Mouse (Mus musculus): ENCODE measurements around the gene Vkorc1l1. TPM values are rescaled to one million over a fixed set of nuclear protein-coding genes. Genes with fewer than 3 reads are reported as not detected.
"Not testable (repeated sequence)": the region's sequence is repeated elsewhere in the genome, so short reads cannot be mapped to it uniquely, and the experiment has no call there.

The Vkorc1l1 gene
- total and polyA plus RNA-seq, 2 experiments from 2014 or later = 22.0 to 52.8 TPM

DNA sequence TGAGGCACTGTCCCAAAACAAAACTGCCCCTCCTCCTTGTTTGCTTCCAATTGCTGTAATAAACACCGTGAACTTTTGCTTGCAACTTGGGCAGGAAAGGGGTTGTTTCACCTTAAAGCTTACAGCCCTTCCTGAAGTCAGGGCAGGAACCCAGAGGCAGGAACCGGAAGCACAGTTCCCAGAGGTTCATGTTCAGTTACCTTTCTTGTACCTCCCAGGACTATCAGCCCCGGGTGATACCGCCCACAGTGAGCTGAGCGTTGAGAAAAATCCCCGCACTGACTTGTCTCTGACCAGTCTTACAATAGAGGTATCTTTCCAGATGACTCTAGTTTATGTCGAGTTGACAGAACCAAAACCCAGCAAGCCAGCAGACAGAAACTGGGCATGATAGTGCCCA lies 32.2 kb upstream of the Vkorc1l1 start:
- no peaks in the 10 kb centered on the region for H3K9me3 ChIP-seq (ENCODE audit: low read length)
- no peak overlapping the region for H3K4me2 ChIP-seq (ENCODE audit: low read depth)
- H3K9ac ChIP-seq = no peak overlapping the region
- H3K36me3 ChIP-seq (ENCODE audit: insufficient read depth) = no peaks in the 10 kb centered on the region
- WGBS = 82% methylated on average over 7 of the region's 7 CpGs
- H3K27ac ChIP-seq (ENCODE audit: low read depth, low read length) = no peak overlapping the region
- DNase-seq (no peak), ATAC-seq (no peak)
- TF ChIP-seq CTCF (IDR thresholded peaks at IDR 0.05; ENCODE audit: low read depth) = no peak
- H3K4me3 ChIP-seq (ENCODE audit: low read depth, low read length) = no peak overlapping the region
- H3K4me1 ChIP-seq (ENCODE audit: insufficient read depth) = no peaks in the 10 kb centered on the region
- H3K27me3 ChIP-seq (ENCODE audit: insufficient read depth, low read length) = no peaks in the 10 kb centered on the region

DNA sequence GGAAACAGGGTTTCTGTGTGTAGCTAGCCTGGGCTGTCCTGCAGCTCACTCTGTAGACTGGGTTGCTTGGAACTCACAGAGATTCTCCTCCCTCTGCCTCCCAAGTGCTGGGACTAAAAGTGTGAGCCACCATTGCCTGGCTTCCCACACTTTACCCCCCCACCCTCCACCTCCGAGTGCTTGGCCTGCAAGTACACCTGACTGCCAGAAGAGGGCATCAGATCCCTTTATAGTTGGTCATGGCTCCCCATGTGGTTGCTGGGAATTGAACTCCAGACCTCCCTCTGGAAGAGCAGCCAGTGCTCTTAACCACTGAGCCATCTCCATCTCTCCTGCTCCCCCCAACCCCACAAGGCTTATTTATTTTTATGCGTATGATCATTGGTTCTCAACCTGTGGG lies 27.7 kb upstream of the Vkorc1l1 start:
- no peak for DNase-seq
- Histone ChIP-seq H3K27ac (ENCODE audit: low read depth, low read length) (no peak overlapping the region), H3K36me3 (ENCODE audit: insufficient read depth) (no peaks in the 10 kb centered on the region), H3K9ac (no peak overlapping the region), H3K4me3 (ENCODE audit: low read depth, low read length) (no peak overlapping the region), H3K9me3 (ENCODE audit: low read length) (no peaks in the 10 kb centered on the region), H3K4me1 (ENCODE audit: insufficient read depth) (no peaks in the 10 kb centered on the region), H3K4me2 (ENCODE audit: low read depth) (no peak overlapping the region), H3K27me3 (ENCODE audit: insufficient read depth, low read length) (no peaks in the 10 kb centered on the region)
- 29% methylated on average over 2 of the region's 2 CpGs for WGBS
- peak; percentile 49 for TF ChIP-seq CTCF (IDR thresholded peaks at IDR 0.05; ENCODE audit: low read depth)
- no peak for ATAC-seq

DNA sequence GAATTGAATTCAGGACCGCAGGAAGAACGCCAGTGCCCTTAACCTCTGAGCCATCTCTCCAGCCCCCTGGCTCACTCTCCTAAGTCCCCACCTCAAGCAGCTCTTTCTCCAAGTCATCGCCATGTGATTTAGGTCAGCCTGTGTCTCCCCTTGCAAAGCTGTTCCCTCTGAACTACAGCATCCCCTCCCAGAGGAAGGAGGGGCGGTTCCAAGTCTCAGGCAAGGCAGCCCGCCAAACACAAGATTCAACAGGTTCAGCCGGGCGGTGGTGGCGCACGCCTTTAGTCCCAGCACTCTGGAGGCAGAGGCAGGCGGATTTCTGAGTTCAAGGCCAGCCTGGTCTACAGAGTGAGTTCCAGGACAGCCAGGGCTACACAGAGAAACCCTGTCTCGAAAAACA lies 26.3 kb upstream of the Vkorc1l1 start:
- WGBS = 90% methylated on average over 11 of the region's 11 CpGs
- not testable (repeated sequence) for DNase-seq; H3K4me1 ChIP-seq (ENCODE audit: insufficient read depth); H3K27me3 ChIP-seq (ENCODE audit: insufficient read depth, low read length); H3K36me3 ChIP-seq (ENCODE audit: insufficient read depth); H3K9ac ChIP-seq; ATAC-seq; H3K27ac ChIP-seq (ENCODE audit: low read depth, low read length); H3K9me3 ChIP-seq (ENCODE audit: low read length); H3K4me3 ChIP-seq (ENCODE audit: low read depth, low read length); H3K4me2 ChIP-seq (ENCODE audit: low read depth)

DNA sequence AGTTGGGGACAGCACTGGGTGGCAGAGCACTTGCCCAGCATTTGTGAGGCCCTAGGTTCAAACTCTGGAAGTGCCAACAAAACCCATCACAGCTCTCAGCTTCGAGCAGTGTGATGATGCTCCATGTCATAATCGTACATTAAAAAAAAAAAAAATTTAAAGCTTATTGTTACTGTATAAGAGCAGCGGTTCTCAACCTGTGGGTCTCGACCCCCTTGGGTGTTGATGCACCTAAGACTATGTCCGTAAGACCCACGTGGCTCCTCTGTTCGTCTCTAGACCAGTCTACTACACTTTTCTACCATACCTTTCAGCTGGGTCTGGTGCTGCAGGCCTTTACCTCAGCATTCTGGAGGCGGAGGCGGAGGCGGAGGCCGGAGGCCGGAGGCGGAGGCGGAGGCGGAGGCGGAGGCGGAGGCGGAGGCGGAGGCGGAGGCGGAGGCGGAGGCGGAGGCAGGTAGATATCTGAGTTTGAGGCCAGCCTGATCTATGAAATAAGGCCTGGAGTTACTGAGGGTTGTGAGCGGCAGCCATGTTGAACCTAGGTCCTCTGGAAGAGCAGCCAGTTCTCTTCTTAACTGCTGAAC lies 23.6 kb upstream of the Vkorc1l1 start:
- Histone ChIP-seq H3K9ac (no peak overlapping the region), H3K4me3 (ENCODE audit: low read depth, low read length) (no peak overlapping the region), H3K27me3 (ENCODE audit: insufficient read depth, low read length) (no peaks in the 10 kb centered on the region), H3K4me1 (ENCODE audit: insufficient read depth) (no peaks in the 10 kb centered on the region), H3K36me3 (ENCODE audit: insufficient read depth) (no peaks in the 10 kb centered on the region), H3K4me2 (ENCODE audit: low read depth) (no peak overlapping the region), H3K27ac (ENCODE audit: low read depth, low read length) (no peak overlapping the region), H3K9me3 (ENCODE audit: low read length) (no peaks in the 10 kb centered on the region)
- TF ChIP-seq CTCF (IDR thresholded peaks at IDR 0.05; ENCODE audit: low read depth) = no peak
- ATAC-seq = no peak
- WGBS = 92% methylated on average over 24 of the region's 24 CpGs
- DNase-seq = no peak

DNA sequence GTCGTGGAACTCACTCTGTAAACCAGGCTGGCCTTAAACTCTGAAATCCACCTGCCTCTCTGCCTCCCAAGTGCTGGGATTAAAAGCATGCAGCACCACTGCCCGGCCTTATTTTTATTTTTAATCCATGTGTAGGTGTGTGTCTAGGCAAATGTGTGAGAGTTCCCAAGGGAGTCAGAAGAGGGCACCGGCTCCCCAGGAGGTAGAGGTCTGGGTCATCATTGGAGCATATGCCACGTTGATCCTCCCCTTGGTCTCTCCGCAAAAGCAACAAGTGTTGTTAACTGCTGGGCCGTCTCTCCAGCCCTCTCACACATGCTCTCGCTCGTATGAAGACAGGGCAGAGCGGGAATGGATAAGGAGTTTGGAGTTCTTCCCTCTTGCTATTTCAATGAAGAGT lies 23.0 kb upstream of the Vkorc1l1 start:
- Histone ChIP-seq H3K9ac (no peak overlapping the region), H3K36me3 (ENCODE audit: insufficient read depth) (no peaks in the 10 kb centered on the region), H3K4me3 (ENCODE audit: low read depth, low read length) (no peak overlapping the region), H3K27ac (ENCODE audit: low read depth, low read length) (no peak overlapping the region), H3K4me1 (ENCODE audit: insufficient read depth) (no peaks in the 10 kb centered on the region), H3K27me3 (ENCODE audit: insufficient read depth, low read length) (no peaks in the 10 kb centered on the region), H3K9me3 (ENCODE audit: low read length) (no peaks in the 10 kb centered on the region), H3K4me2 (ENCODE audit: low read depth) (no peak overlapping the region)
- DNase-seq (no peak), ATAC-seq (no peak)
- WGBS = 86% methylated on average over 9 of the region's 9 CpGs
- no peak for TF ChIP-seq CTCF (IDR thresholded peaks at IDR 0.05; ENCODE audit: low read depth)

DNA sequence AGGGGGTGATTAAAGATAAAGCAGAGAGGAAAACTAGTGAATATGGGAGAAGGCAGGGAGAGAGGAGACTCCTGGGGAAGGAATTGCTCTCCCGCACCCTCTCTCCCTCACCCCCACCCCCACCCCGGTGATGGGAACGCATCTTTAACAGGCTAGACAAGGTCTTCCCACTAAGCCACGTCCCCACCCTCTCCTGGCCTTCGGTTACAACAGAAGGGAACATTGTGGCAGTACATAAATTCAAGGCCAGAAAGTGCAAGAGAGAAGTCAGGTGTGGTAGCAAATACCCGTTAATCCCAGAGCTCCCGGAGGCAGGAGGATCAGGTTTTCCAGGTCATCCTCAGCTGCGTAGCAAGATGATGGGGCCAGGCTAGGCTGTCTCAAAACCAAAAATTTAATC lies 22.4 kb upstream of the Vkorc1l1 start:
- ATAC-seq (no peak), DNase-seq (no peak)
- no peak overlapping the region for H3K9ac ChIP-seq
- WGBS = 69% methylated on average over 8 of the region's 8 CpGs
- no peaks in the 10 kb centered on the region for H3K4me1 ChIP-seq (ENCODE audit: insufficient read depth)
- no peaks in the 10 kb centered on the region for H3K9me3 ChIP-seq (ENCODE audit: low read length)
- TF ChIP-seq CTCF (IDR thresholded peaks at IDR 0.05; ENCODE audit: low read depth) = no peak
- H3K27me3 ChIP-seq (ENCODE audit: insufficient read depth, low read length) = no peaks in the 10 kb centered on the region
- no peak overlapping the region for H3K27ac ChIP-seq (ENCODE audit: low read depth, low read length)
- no peak overlapping the region for H3K4me3 ChIP-seq (ENCODE audit: low read depth, low read length)
- H3K36me3 ChIP-seq (ENCODE audit: insufficient read depth) = no peaks in the 10 kb centered on the region
- no peak overlapping the region for H3K4me2 ChIP-seq (ENCODE audit: low read depth)

DNA sequence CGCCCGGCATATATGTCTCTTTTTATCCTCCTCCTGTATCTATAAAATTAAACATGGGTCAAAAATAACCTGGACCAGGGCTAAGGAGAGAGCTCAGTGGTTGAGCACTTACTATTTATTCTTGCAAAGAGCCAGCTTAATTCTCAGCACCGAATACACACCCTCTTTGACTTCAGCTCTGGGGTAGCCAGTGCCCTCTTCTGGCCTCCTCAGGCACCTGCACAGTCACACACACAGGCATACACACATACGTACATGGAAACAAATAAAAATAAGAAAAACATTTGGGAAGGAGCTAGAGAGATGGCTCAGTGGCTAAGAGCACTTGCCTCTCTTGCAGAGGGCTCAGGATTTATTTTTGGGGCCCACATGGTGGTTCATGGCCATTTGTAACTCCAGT lies 19.8 kb upstream of the Vkorc1l1 start:
- no peak overlapping the region for H3K4me2 ChIP-seq (ENCODE audit: low read depth)
- no peak overlapping the region for H3K27ac ChIP-seq (ENCODE audit: low read depth, low read length)
- no peaks in the 10 kb centered on the region for H3K27me3 ChIP-seq (ENCODE audit: insufficient read depth, low read length)
- no peaks in the 10 kb centered on the region for H3K36me3 ChIP-seq (ENCODE audit: insufficient read depth)
- 96% methylated on average over 4 of the region's 4 CpGs for WGBS
- DNase-seq = no peak
- H3K9me3 ChIP-seq (ENCODE audit: low read length) = no peaks in the 10 kb centered on the region
- no peak for ATAC-seq
- TF ChIP-seq CTCF (IDR thresholded peaks at IDR 0.05; ENCODE audit: low read depth) = no peak
- H3K9ac ChIP-seq = no peak overlapping the region
- H3K4me1 ChIP-seq (ENCODE audit: insufficient read depth) = no peaks in the 10 kb centered on the region
- no peak overlapping the region for H3K4me3 ChIP-seq (ENCODE audit: low read depth, low read length)
